Mouse (Mus musculus) layer of hippocampus, adult 11-12 months (tissue): ENCODE measurements around the gene Gas2l2.

Experiments used
- DNase-seq: peaks from one replicate; pipeline ENCODE4 v3.0.0; 2022; ENCODE audit warnings: low spot score

Gas2l2 gene

DNA sequence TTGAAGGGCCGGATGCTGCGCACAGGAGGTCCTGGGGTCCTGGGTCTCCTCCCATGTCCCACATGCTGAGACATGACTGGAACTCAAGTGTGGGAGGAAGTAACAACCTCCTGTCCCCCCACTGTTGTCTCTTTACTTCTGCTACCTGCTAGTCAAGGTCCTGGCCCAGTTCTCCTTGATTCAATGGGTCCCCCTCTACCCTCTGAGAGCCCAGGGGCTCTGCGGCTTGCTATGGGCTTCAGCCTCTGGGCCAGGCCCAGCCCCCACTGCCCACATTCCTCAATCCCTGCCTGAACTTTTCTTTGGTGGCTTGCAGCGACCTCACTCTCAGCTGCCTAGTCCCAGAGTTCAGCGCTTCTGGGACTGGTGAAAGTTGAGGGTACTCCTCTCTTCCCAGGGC is at the start of gene Gas2l2:
Gene Gas2l2, minus strand, starts transcription at position 101 of the 400 bp plus-strand sequence.
- DNase-seq = no peak

DNA sequence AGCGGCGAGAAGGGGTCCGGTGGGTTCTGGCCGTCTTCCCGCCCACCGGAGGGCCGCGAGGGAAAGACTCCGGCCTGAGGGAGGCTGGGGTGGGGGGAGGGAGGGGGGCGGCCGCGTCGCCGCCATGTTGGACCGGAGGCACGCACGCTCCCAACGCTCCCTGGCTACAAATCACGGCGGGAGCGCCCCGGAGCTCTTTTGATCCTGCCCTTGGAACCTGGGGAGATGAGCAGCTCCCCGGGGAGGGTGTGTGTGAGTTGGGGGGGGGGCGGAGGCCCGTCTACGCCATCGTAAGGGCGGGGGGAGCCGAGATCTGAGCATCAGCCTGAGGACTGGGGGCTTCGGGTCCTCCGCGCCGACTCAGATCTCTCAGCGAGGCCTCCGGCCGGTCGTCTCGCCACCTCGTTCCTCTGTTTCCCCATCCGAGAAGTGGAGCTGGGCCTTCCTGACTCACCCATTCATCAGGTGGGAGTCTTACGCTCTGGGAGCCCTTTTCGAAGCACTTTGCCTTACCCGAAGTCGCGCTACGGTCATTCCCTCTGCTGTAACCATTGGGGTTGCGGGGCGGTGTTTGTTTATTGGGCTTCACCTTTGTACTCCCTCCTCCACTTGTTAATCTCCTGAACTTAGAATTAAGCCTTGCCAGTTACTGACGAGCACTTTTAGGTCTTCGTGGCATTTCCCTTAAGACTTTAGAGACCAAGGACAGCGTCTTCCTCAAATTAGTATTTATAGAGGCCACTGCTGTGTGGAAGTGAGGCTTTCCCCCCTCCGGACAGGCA is 44.2 kb upstream of the Gas2l2 start:
- no peak for DNase-seq

DNA sequence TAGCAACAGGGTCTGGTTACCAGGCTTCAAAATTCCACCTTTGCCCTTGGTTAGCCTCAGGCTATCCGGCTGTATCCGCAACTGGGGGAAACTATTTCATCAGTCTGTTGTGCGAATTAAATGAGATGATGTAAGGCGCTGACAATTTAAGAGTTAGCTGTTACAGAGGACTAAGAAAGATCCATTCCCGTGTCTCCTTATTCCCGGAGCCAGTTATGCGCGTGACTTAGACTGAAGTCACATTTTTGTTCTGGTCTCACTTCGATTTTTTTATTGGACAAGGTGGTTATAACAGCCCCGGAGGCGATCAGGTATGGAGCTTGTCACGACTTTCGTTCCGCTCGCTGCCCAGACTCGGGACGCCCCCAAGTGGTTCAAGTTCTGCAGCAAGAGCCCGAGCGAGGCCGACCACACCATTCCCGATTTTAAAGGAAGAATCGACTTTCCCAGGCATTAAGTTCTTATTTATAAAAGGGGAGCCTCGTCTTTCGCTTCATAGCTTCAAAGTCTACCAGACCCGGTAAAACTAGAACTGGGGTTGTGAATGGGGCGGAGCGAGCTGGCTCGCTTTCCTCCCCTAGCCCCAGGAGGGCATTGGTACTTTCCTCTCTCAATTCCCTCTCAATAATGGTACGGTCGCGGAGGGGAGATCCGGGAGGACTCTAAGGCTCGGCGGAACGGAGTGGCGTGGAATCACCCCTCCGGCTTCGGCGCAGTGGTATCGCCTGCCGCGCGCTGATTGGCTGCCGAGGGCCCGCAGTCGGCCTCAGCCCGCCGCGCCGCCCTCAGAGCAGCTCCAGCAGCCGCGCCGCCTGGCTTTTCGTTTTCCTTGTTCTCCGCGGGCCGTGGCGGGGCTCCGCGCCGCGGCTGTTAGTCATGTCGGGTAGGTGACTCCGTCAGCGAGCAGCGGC is 43.3 kb upstream of the Gas2l2 start, which contains the start of gene Taf15:
Gene Taf15, plus strand, starts transcription at position 763 of the 911 bp plus-strand sequence.
- DNase-seq = peak; percentile 98

DNA sequence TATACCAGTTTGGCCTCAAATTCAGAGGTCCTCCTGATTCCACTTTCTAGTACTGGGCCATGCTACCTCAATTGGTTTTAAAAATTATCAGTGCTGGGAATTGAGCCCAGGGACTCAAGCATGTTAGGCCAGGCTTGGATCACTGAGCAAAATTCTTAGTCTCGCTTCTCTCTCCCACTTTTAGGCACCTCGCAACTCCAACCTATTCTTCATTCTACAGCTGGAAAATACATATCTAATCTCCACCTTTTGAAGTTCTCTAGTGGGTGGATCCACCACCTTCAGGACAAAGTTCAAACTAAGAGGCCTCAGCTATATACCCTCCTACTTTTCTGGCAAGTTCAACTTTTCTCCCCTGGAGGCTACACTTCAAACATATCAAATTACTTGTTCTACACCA is 42.5 kb upstream of the Gas2l2 start:
- DNase-seq = no peak

DNA sequence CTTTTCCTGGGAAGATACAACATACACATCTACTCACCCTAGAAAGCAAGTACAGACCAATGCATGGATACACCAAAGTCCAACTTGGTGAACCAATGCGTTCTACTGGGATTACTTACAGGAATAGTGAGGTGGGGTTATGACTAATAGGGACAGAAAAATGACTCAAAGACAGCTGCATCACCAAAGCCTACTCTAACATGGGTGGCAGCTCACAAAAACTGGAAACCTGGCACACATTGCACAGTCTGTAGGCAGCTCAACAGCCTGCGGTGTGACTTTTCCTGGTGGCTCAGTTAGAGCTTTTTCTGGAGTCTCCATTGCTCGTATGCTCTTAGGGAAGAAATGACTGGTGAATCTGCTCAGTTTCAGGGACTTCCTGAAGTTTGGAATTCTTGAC is 39.5 kb upstream of the Gas2l2 start:
- DNase-seq = no peak

DNA sequence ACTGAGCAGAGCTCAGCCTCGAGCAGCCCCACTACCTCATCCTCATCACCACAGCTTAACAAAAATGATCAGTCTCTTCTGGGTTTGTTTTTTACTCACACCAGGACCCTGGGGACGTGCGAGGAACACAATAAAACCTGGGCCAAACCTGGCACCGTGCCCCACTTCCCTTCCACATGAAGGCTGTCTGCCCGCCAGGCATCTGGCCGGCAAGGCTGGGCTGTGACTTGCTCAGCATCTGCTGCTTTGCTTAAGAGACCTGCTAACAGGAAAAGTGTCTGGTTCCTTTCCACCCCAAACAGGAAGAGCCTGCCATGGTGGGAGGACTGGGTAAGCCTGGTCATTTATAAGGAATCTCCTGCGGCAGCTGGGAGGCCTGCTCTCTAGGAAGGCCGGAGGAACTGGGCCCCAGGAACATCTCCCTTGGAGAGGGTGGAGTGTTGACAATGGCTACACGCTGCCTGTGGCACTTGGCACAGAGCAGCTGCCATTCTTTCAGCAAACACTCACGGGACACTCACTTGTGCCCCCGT is 37.9 kb upstream of the Gas2l2 start:
- DNase-seq = peak; percentile 44

DNA sequence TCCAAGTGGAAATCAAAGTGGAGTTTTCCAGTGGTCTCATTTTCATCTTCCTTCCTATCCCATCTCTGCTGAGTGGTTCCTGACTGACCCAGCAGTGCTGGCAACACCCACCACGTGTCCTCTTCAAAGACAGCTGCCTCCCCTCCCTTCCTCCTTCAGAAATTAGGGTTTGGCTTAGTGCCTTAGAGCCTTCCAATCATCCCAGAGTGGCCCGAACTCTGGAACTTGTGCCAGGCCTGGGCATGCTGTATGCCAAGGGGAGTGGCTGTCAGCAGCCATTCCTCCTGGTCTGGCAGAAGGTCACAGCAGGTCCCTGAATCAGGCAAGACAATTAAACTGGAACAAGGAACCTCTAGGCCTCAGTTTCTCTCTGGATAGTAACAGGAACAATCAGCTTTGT is 36.7 kb upstream of the Gas2l2 start:
- DNase-seq = no peak

DNA sequence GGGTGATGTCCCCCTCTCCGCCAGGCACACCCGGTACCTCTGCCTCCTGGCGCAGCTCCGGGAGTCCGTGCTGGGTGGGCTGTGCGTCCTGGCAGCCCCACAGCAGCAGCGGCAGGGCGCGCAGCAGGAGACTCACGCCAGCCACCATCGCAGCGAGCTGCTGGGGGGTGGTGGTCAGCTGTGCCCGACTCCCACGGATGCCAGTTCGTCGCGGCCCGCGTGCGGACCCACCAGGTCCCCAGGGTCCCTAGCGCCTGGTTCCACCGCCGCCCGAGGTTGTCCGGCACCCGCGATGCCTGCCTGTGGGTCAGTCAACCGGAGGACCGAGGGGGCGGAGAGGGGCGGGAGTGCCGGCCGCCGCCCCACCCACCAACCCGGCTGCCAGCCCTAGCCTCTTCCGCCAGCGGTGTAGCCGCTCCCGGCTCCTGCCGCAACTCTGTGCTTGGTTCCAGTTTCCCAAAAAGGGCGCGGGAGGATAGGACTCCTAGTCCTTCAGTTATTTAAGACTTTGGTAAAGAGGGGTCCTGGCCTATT is 33.5 kb upstream of the Gas2l2 start, which contains the start of gene Mmp28:
Gene Mmp28, minus strand, starts transcription at position 361 of the 534 bp plus-strand sequence.
- no peak for DNase-seq

DNA sequence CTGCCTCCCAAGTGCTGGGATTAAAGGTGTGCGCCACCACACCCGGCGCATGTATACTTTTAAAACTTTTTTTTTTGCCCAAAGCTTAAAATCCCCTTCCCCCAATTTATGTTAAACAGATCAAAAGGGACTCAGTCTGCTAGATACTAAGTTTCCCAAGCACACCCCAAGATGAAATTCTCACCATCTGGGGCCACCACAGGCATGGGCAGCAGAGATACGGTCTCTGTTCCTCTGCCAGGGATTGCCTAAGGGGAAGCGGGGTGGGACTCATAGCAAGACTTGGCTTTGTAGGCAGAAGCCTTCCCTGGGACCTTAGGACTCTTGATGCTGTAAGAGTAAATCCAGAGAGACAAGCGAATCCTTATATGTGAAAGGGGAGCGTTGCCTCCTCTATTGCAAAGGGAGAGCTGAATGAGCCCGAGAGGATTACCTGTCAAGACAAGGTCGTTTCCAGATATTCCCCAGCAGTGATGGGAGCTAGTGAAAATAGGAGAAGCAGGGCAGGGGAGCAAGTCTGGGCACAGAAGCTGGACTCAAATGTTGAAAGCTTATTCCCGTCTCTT is 32.3 kb upstream of the Gas2l2 start:
- no peak for DNase-seq

DNA sequence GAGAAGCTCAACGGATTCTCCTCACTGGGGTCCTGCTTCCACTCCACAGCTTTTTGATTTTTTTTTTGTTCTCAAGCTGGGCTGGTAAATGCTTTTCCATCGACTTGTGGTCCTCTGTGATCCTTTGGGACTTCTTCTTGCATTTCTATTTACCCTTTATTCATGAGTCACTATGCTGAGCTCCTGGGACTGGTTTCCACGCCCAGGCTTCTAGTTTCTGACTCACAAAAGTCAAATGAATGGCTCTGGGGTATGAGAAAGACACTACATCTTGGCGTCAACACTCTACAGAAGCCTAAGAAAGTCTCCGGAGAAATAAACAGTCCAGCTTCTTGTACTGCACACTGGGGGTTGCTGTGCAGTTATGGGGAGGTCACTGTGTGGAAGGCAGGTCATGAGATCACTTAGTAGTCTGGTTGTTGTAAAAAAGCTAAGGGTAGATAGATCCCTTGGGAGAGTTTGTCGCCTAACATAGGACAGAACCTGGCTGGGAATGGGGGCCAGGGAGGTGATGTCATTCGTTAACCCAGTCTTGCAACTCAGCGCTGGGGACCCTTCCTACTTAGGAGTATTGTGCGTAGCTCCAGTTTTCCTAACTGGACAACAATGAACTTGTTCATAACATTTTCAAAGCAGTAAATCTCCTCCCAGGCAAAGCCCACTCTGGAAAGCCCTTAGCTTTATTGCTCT is 28.8 kb upstream of the Gas2l2 start:
- no peak for DNase-seq

DNA sequence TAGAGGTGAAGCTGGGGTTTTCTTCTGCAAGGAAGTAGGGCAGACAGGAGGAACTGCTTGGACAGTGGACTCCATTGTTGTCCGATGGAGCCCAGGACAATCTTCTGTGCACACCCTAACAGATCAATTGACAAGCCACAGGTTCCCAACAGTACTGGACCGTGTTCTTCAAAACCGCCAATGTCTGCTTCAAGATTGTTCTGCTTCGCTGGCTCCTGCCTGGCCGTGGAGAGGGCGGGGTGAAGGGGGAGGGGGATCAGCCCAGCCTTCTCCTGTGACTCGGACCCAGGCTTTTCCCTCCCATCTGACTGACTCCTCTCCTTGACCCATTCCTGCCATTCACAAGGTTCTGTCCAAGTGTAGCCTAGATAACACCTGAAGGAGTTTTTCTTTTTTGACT is 28.0 kb upstream of the Gas2l2 start:
- DNase-seq = no peak

DNA sequence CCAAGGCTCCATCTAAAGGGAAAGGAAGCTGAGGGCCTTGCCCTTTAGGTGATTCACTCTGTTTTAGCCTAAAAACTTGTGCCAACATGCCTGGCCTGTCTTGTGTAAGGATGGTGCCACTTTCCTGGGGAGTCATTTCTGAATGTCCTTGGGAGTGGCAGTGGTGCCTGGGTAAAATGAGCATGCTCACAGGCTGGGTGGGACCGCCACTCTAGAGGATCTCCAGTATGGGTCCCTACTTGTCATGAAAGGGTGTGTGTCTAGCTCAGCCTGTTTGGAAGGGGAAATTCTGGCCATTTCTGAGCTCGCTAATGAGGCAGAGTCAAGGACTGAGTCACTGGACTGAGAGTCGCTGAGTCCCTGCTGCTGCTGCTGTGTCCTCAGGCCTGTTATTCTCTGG is 26.4 kb upstream of the Gas2l2 start:
- DNase-seq = no peak

DNA sequence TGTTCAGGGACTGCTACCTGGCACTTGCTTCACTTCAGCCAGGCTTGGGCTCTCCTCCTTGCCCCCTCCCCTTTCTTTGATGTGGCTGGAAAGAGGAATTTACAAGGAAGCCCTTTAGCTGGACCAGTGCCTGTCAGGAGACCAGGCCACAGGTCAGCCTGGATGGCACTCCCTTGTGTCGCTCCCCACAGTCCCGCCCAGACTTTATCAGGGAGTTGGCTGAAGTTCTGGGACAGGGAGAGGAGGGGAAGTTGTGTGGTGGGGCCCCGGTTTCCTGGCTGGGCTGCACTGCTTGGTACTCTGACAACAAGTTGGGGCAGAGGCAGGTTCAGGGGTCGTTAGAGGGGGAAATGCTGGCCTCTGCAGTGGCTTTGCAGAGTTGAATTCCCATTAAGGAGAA is 25.3 kb upstream of the Gas2l2 start:
- no peak for DNase-seq

DNA sequence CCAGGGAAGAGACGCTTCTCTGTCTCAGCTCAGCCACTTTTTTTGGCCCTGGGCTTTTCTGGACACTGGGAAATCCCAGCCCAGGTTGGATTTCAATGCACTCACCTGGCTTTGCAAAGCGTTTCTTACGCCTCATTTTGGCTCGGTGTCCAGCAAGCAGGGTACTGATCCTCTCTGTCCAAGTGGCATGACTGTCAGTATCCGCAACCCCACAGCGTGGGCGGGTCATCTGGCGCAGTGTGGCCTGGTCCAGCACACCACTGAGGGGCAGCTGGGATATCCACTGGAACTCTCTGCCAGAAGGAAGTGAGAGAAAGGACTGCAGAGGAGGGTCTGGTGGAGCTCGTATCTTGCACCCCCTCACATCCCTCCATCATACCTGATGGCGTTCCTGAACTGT is 22.0 kb upstream of the Gas2l2 start:
- no peak for DNase-seq

DNA sequence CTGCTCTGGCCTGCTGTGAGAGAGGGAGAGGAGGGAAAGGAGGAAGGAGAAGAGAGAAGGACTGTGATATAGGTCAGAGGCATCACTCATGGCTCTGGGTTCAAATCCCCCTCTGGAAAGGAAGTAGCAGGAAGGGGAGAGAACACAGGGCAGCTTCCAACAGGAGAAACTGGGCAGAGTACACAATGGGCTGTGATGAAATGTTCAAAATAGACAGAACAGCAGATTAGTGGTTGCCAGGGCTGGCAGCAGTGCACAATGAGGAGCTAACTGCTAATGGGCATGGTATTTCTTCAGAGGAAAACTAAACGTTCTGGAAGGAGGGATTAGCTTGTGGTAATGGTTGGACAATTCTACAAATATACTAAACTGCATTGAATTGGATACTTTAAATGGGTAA is 21.3 kb upstream of the Gas2l2 start:
- DNase-seq = no peak

DNA sequence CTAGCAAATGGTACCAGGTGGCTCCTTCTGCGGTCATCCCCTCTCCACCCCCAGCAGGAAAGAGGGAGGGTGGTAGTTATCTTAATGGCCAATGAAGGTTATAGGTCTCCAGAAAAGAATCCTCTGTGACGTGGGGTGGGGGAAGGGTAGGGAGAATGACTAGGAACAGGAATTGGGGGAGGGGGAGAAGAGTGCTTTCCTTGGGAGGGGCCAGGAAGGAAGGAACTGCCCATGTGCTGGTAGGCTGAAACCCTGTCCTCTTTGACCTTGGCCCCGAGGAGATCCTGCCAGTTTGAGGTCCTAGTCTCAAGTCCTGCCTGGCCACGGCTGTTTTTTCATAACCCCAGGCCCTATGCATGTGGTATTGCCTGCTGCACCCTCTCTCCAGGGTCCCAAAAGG is 20.0 kb upstream of the Gas2l2 start:
- no peak for DNase-seq

DNA sequence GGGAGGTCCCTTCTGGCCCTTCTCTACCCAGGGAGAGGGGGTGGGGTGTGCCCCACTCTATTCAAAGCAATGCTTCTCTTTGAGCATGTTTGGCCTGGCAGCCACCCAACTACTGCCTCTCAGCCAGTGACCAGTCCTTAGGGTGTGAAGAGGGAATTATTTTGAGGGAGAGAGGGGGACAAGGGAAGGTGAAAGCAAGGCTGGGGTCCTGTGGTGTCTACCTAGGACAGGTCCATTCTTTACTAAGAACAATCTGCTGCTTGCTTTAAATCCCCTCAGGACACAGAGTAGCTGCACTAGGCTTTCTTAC is 19.6 kb upstream of the Gas2l2 start:
- DNase-seq = no peak

DNA sequence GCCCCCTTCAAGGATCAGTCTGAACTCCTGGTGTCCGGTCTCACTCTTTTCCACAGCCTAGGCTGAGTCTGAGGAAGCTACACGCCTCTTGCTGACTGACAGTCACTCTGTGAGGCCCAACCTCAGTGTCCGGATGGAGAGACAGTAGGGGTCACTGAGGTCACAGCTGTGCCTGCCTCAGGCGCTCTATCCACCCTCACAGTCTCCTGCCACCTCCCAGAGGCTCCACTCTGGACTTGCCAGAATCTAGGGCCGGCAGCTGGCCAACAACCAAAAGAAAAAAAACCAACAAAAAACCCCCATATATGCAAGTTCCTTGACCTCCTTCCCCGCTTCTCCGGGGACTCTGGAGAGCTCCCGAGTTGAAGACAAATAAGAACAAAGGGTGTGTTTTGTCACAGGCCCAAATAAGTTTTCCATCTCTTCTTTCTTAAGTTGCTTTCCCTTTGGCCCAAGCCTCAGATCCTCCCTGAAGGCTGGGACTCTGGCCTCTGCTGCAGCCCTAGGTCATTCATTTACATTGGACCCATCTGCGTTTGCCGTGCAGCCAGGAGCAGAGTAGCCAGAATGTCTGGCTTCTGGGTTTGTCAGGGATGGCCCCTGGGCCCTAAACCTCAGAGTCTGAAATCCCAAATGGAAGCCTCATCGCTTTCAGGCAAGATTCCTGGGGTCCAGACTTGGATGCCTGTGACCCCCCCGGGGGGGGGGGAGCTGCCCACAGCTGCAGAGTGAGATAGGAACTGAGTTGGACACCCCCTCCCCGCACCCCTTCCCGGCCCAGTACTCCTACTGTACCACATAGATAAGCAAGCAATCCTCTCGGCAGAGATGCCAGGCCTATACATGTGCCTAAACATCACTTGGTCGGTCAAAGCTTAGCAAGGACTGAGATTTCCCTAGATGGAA is 19.0 kb upstream of the Gas2l2 start:
- no peak for DNase-seq

DNA sequence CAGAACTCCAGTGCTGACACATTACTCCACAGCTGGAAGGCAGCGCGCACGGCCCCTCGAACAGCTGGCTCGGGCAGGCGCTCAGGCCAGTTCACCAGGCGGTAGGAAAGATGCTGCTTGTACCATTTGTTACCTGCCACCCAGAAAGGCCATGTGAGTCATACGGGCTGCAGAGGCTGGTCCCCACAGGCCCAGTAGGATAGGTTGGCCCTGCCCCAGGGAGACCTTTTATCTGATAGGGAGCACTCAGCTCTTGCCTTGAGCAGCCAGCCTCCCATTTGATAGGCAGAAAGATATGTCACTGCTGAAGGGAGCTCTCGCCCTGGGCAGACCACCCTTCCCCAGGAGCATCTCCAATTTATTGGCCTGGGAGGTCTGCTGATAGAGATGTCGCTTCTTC is 18.4 kb upstream of the Gas2l2 start:
- DNase-seq = no peak

DNA sequence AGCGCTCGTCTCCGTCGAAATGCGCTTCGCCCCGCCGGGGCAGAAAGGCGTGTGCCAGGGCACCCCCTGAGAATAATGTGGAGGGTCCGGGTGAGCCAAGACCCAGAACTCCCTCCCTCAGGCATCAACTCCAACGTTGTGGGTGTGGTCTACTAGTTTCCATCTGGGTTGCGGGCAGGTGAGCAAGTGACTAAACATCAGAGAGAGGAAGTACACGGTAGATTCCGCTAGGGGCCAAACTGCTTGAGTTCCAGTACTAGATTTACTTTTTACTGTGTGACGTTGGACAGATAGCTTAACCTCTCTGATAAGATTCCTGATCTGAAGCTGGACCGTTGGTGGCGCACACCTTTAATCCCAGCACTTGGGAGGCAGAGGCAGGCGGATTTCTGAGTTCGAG is 15.7 kb upstream of the Gas2l2 start:
- no peak for DNase-seq

DNA sequence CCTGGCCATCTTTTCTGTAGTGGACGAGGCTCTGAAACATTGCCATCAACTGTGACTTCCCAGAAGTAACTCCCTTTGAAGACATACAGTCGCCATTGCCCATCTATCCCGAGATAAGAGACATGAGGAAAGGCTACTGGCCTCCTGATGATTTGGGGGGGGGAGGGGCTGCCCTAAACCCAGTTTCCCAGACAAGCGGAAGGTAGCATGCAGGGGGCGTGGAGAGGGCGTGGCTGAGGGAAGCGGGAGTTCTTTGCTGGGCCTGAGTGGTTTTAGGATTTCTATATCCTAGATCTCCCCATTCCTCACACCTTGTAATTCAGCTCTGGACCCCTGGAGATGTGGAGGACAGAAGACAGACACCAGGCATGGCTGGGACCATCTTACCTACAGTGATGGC is 14.6 kb upstream of the Gas2l2 start:
- no peak for DNase-seq
